Mouse (Mus musculus) neural tube, embryonic 13.5 days (tissue): ENCODE results near the gene Olfr64. TPM values are rescaled to one million over a fixed set of nuclear protein-coding genes. Genes with fewer than 3 reads are reported as not detected.

ENCODE experiments used
- ATAC-seq: fragments of 200-750 bp; cut with Nextera tagmentation; 2 replicates; pipeline ENCODE4 v1.8.0; 2017; ENCODE audit warnings: low read depth, mild to moderate bottlenecking, moderate TSS enrichment, moderate library complexity
- H3K27ac ChIP-seq: fragments of 300-500 bp; sonication (generic); replicated peaks from 2 replicates; pipeline ENCODE4 v1.5.1; 2015; ENCODE audit warnings: moderate library complexity, mild to moderate bottlenecking, inconsistent platforms
- H3K27me3 ChIP-seq: fragments of 300-500 bp; sonication (generic); 2 replicates; pipeline ENCODE4 v1.6.1; 2015; ENCODE audit warnings: mild to moderate bottlenecking, inconsistent platforms
- H3K36me3 ChIP-seq: fragments of 300-500 bp; sonication (generic); 2 replicates; pipeline ENCODE4 v1.6.1; 2015; ENCODE audit warnings: mild to moderate bottlenecking, inconsistent platforms
- H3K4me1 ChIP-seq: fragments of 300-500 bp; sonication (generic); replicated peaks from 2 replicates; pipeline ENCODE4 v1.6.1; 2015; ENCODE audit warnings: inconsistent platforms
- H3K4me2 ChIP-seq: fragments of 300-500 bp; sonication (generic); 2 replicates; pipeline ENCODE4 v1.6.1; 2015; ENCODE audit warnings: inconsistent platforms, mild to moderate bottlenecking, moderate library complexity
- H3K4me3 ChIP-seq: fragments of 300-500 bp; sonication (generic); 2 replicates; pipeline ENCODE4 v1.5.1; 2015; ENCODE audit warnings: mild to moderate bottlenecking, inconsistent platforms
- H3K9ac ChIP-seq: fragments of 300-500 bp; sonication (generic); 2 replicates; pipeline ENCODE4 v1.6.1; 2015; ENCODE audit warnings: moderate library complexity, mild to moderate bottlenecking, inconsistent platforms
- H3K9me3 ChIP-seq: fragments of 300-500 bp; sonication (generic); 2 replicates; pipeline ENCODE4 v1.6.1; 2016; ENCODE audit warnings: inconsistent platforms
- WGBS: fragments of 180-500 bp; shearing (Covaris S2); methylation state at CpG from one replicate; pipeline ENCODE4 v1.1.7; 2015; 5-methylcytosine and 5-hydroxymethylcytosine counted together
- polyA plus RNA-seq: library from polyadenylated mRNA; unstranded; fragments of >200 nt; fragmentation: Nextera tagmentation; extraction: Ambion mirVana; gene quantifications from 2 replicates; pipeline ENCODE4 v1.2.1, GENCODE M21; 2015

The Olfr64 gene
- polyA plus RNA-seq, 1 experiment from 2014 or later = not detected

DNA sequence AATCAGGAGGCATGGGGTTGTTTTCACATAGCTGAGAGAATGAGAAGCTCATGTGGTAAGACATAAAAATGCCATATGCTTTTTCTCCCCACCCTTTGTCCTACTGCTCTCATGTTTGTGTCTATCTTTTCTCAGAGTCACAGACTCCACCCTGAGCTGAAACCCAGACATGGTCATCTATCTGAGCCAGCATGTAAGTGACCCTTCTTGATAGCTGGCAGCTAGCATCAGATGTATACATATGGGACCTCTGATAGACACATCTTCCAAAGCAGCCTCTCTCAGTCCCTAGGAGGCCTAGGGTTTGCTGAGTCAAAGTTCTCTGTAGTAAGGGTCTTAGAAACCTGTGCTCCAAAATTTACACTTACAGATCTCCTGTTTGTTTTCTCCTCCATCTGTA lies 28.6 kb downstream of the Olfr64 start:
- Histone ChIP-seq H3K4me2 (no peak overlapping the region), H3K36me3 (no peaks in the 10 kb centered on the region), H3K4me3 (no peak overlapping the region), H3K9me3 (no peaks in the 10 kb centered on the region), H3K27ac (no peak overlapping the region), H3K27me3 (no peaks in the 10 kb centered on the region), H3K9ac (no peak overlapping the region), H3K4me1 (no peaks in the 10 kb centered on the region)
- no peak for ATAC-seq

- no peaks in the 10 kb centered on the region for H3K36me3 ChIP-seq
- H3K27me3 ChIP-seq = no peaks in the 10 kb centered on the region
- no peak for ATAC-seq
- no peaks in the 10 kb centered on the region for H3K9me3 ChIP-seq
- no peak overlapping the region for H3K27ac ChIP-seq
- no peaks in the 10 kb centered on the region for H3K4me1 ChIP-seq
- H3K4me3 ChIP-seq = no peak overlapping the region
- no peak overlapping the region for H3K4me2 ChIP-seq
- 91% methylated on average over 3 of the region's 3 CpGs for WGBS
- no peak overlapping the region for H3K9ac ChIP-seq
Measured at GRCm38 (mm10) chr7:103861531-103861930, 32.8 kb downstream of the Olfr64 start.

DNA sequence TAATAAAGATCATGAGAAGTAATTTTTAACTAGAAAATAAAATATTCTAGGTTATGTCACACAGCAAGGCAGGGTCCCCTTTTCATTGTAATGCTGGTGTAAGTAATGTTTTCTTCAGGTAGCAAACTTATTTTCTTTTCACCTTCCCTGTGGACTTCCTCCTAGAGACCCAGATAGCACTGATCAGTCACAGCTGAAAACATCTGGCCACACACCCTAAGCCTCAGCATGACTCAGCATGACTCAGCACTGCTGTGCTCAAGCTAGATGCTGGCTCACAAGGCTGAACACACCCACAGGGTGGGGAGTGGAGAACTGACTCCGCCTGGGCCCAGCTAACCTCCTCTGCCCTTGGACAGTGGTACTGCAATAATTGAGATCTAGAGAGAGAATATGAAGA lies 33.4 kb downstream of the Olfr64 start:
- Histone ChIP-seq H3K27me3 (no peaks in the 10 kb centered on the region), H3K4me2 (no peak overlapping the region), H3K36me3 (no peaks in the 10 kb centered on the region), H3K9me3 (no peaks in the 10 kb centered on the region), H3K9ac (no peak overlapping the region), H3K4me1 (no peaks in the 10 kb centered on the region), H3K4me3 (no peak overlapping the region), H3K27ac (no peak overlapping the region)
- WGBS = 59% methylated on average over 1 of the region's 1 CpGs
- no peak for ATAC-seq

DNA sequence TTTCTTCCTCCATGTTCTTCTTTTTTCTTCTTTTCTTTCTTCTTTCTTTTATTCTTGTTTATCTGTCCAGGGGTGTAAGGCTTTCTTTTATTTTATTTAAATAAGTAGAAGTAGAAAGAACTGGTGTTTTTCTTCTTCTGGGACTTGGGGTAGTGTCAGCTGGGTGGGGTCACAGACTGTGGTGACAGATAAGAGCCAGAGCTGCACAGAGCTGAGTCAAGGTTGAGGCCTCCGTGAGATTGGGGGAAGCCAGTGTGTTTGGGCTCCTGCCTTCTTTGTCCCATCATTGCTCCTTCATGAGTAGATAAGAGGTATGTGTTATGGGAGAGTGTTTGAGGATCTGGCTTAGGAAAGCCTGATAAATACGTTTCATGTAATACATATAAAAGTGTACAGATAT lies 35.2 kb downstream of the Olfr64 start:
- no peak for ATAC-seq
- no peak overlapping the region for H3K27ac ChIP-seq
- H3K9ac ChIP-seq = no peak overlapping the region
- H3K4me1 ChIP-seq = no peaks in the 10 kb centered on the region
- no peaks in the 10 kb centered on the region for H3K27me3 ChIP-seq
- H3K9me3 ChIP-seq = no peaks in the 10 kb centered on the region
- 78% methylated on average over 2 of the region's 2 CpGs for WGBS
- no peak overlapping the region for H3K4me2 ChIP-seq
- no peaks in the 10 kb centered on the region for H3K36me3 ChIP-seq
- no peak overlapping the region for H3K4me3 ChIP-seq

- no peak for ATAC-seq
- Histone ChIP-seq H3K9ac (no peak overlapping the region), H3K27ac (no peak overlapping the region), H3K27me3 (no peaks in the 10 kb centered on the region), H3K4me2 (no peak overlapping the region), H3K36me3 (no peaks in the 10 kb centered on the region), H3K4me3 (no peak overlapping the region), H3K4me1 (no peaks in the 10 kb centered on the region), H3K9me3 (no peaks in the 10 kb centered on the region)
- WGBS = 78% methylated on average over 1 of the region's 1 CpGs
Measured at GRCm38 (mm10) chr7:103854669-103855068, 39.6 kb downstream of the Olfr64 start.

GRCm38 (mm10) chr7:103853090-103853489 lies 41.2 kb downstream of the Olfr64 start, which contains the start of gene Hbb-y:
Gene Hbb-y, minus strand, starts transcription at chr7:103853216.
- no peak within 1 kb of the TSS for H3K4me2 ChIP-seq
- H3K9me3 ChIP-seq = no peaks in the 10 kb centered on the region
- no peak within 1 kb of the TSS for H3K27ac ChIP-seq
- WGBS = 76% methylated on average over 2 of the region's 2 CpGs
- ATAC-seq = no peak
- no peaks in the 10 kb centered on the region for H3K27me3 ChIP-seq
- H3K9ac ChIP-seq = no peak within 1 kb of the TSS
- no peaks in the 10 kb centered on the region for H3K36me3 ChIP-seq
- no peaks in the 10 kb centered on the region for H3K4me1 ChIP-seq
- H3K4me3 ChIP-seq = no peak within 1 kb of the TSS

DNA sequence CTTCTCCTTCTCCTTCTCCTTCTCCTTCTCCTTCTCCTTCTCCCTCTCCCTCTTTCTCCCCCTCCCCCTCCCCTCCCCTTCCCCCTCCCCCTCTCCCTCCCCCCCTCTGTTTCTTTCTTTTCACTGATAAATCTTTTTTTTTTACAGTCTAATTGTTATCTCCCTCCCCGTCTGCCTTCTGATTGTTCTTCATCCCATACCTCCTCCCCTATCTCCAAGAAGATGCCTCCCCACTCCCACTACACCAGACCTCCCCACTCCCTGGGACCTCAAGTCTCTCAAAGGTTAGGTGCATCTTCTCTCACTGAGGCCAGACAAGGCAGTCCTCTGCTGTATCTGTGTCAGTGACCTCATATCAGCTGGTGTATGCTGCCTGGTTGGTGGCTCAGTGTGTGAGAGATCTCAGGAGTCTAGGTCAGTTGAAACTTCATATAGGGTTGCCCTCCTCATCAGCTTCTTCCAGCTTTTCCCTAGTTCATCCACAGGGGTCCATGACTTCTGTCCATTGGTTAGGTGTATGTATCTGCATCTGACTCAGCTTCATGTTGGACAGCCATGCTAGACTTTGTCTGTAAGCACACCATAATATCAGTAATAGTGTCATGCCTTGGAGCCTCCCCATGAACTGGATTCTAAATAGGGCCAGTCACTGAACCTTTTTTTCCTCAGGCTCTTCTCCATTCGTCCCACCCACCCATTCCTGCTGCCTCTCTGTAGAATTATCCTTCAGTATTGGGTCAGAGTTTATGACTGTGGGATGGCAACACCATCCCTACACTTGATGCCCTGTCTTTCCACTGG lies 49.6 kb downstream of the Olfr64 start:
- Histone ChIP-seq H3K4me2 (no peak overlapping the region), H3K9me3 (no peaks in the 10 kb centered on the region), H3K4me1 (no peaks in the 10 kb centered on the region), H3K36me3 (no peaks in the 10 kb centered on the region), H3K27me3 (no peaks in the 10 kb centered on the region), H3K4me3 (no peak overlapping the region), H3K9ac (no peak overlapping the region), H3K27ac (no peak overlapping the region)
- WGBS = 74% methylated on average over 2 of the region's 2 CpGs
- ATAC-seq = no peak

DNA sequence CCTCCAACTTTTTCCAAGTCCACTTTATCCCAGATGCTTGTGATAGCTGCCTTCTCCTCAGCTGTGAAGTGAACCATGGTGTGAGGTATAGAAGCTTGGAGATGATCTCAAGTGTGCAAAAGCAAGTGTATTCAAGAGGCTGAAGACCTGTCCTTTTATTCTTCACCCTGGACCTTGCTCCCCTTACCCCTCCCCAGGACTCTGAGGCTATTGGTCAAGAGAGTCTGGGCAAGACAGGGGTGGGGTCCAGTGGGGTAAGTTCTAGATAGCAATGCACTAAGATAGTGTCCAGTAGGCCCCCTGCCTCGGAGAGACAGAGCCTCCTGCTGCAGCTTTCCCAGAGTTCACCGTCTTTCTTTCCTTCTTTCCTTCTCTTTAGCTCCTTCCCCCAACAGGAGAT lies 51.3 kb downstream of the Olfr64 start, which contains the start of gene Hbb-bh1:
Hbb-bh1 (minus strand) TSS at position 131 of the 400 bp plus-strand sequence.
- H3K9ac ChIP-seq = no peak within 1 kb of the TSS
- no peak within 1 kb of the TSS for H3K4me3 ChIP-seq
- no peaks in the 10 kb centered on the region for H3K27me3 ChIP-seq
- WGBS = 81% methylated on average over 2 of the region's 2 CpGs
- no peaks in the 10 kb centered on the region for H3K36me3 ChIP-seq
- ATAC-seq = no peak
- no peak within 1 kb of the TSS for H3K27ac ChIP-seq
- H3K9me3 ChIP-seq = no peaks in the 10 kb centered on the region
- no peak within 1 kb of the TSS for H3K4me2 ChIP-seq
- no peaks in the 10 kb centered on the region for H3K4me1 ChIP-seq

DNA sequence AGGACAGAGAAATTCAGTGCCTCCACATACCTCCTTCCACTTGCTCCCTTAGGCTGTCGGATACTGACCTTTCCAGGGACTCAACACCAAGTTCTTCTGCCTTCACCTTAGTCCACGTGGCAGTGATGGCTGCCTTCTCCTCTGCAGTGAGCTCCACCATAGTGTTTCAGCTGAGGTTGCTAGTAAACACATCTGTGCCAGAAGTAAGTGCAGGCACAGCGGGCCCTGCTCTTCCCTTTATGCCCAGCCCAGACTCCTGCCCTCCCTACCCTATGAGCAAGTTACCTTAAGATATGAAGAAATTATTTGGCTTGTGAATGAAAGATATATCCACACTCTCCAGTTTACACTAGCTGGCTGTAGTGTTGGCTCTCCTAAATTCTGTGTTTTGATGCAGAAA lies 54.0 kb downstream of the Olfr64 start, which contains the start of gene Hbb-bh2:
Hbb-bh2 (minus strand) TSS at position 253 of the 400 bp plus-strand sequence.
- Histone ChIP-seq H3K27ac (no peak within 1 kb of the TSS), H3K4me3 (no peak within 1 kb of the TSS), H3K36me3 (no peaks in the 10 kb centered on the region), H3K4me1 (no peaks in the 10 kb centered on the region), H3K4me2 (no peak within 1 kb of the TSS), H3K9ac (no peak within 1 kb of the TSS), H3K9me3 (no peaks in the 10 kb centered on the region), H3K27me3 (no peaks in the 10 kb centered on the region)
- ATAC-seq = no peak
- WGBS = 65% methylated on average over 3 of the region's 3 CpGs

Other genes starting within 250 kb of the Olfr64 start
- not detected in 2 replicates for gene Olfr623, start 230.8 kb downstream of the Olfr64 start, polyA plus RNA-seq
- 0.03 TPM in 1 of 2 replicates, not detected in the other for gene Olfr624, start 223.3 kb downstream of the Olfr64 start, polyA plus RNA-seq
- not detected in 2 replicates for gene Olfr625-ps1, start 211.8 kb downstream of the Olfr64 start, polyA plus RNA-seq
- not detected in 2 replicates for gene Olfr243, start 179.8 kb downstream of the Olfr64 start, polyA plus RNA-seq
- gene Olfr628, start 164.1 kb downstream of the Olfr64 start, polyA plus RNA-seq = not detected in 2 replicates
- gene Olfr629, start 149.5 kb downstream of the Olfr64 start, polyA plus RNA-seq = not detected in 2 replicates
- gene Olfr630, start 137.2 kb downstream of the Olfr64 start, polyA plus RNA-seq = not detected in 2 replicates
- not detected in 2 replicates for gene Olfr69, start 122.9 kb downstream of the Olfr64 start, polyA plus RNA-seq
- not detected in 2 replicates for gene Olfr68, start 114.8 kb downstream of the Olfr64 start, polyA plus RNA-seq
- gene Olfr67, start 102.7 kb downstream of the Olfr64 start, polyA plus RNA-seq = not detected in 2 replicates
- 1,029 and 1,038 TPM in 2 replicates for gene Hbb-bt, start 80.5 kb downstream of the Olfr64 start, polyA plus RNA-seq
- 1,894 and 2,140 TPM in 2 replicates for gene Hbb-bs, start 66.4 kb downstream of the Olfr64 start, polyA plus RNA-seq
- gene Hbb-bh2, start 54.0 kb downstream of the Olfr64 start, polyA plus RNA-seq = not detected in 2 replicates
- 31.8 and 57.0 TPM in 2 replicates for gene Hbb-bh1, start 51.3 kb downstream of the Olfr64 start, polyA plus RNA-seq
- 3,874 and 4,036 TPM in 2 replicates for gene Hbb-y, start 41.3 kb downstream of the Olfr64 start, polyA plus RNA-seq
- gene Olfr66, start 8.2 kb downstream of the Olfr64 start, polyA plus RNA-seq = not detected in 2 replicates
- gene Olfr65, start 9.0 kb upstream of the Olfr64 start, polyA plus RNA-seq = not detected in 2 replicates
- not detected in 2 replicates for gene Olfr631, start 34.3 kb upstream of the Olfr64 start, polyA plus RNA-seq
- 0.08 TPM in 1 of 2 replicates, not detected in the other for gene Olfr632, start 39.9 kb upstream of the Olfr64 start, polyA plus RNA-seq
- not detected in 2 replicates for gene Olfr633, start 50.0 kb upstream of the Olfr64 start, polyA plus RNA-seq
- gene Olfr635, start 76.7 kb upstream of the Olfr64 start, polyA plus RNA-seq = not detected in 2 replicates
- not detected in 2 replicates for gene Olfr638, start 104.3 kb upstream of the Olfr64 start, polyA plus RNA-seq
- gene Olfr639, start 122.8 kb upstream of the Olfr64 start, polyA plus RNA-seq = not detected in 2 replicates
- not detected in 2 replicates for gene Olfr640, start 131.1 kb upstream of the Olfr64 start, polyA plus RNA-seq
- gene Olfr641, start 141.0 kb upstream of the Olfr64 start, polyA plus RNA-seq = not detected in 2 replicates
- not detected in 2 replicates for gene Olfr642, start 158.2 kb upstream of the Olfr64 start, polyA plus RNA-seq
- not detected in 2 replicates for gene 4930516K23Rik, start 167.0 kb upstream of the Olfr64 start, polyA plus RNA-seq
- not detected in 2 replicates for gene Olfr644, start 177.4 kb upstream of the Olfr64 start, polyA plus RNA-seq
- not detected in 2 replicates for gene Olfr645, start 191.0 kb upstream of the Olfr64 start, polyA plus RNA-seq
- gene Olfr646, start 210.4 kb upstream of the Olfr64 start, polyA plus RNA-seq = not detected in 2 replicates
- not detected in 2 replicates for gene Ubqln5, start 235.3 kb upstream of the Olfr64 start, polyA plus RNA-seq
- not detected in 2 replicates for gene Olfr643, start 242.9 kb upstream of the Olfr64 start, polyA plus RNA-seq
- gene Ubqln3, start 248.8 kb upstream of the Olfr64 start, polyA plus RNA-seq = not detected in 2 replicates